Mouse (Mus musculus) olfactory bulb, adult 2 months (tissue): ENCODE results near the gene Cdsn.

ENCODE experiments used
- CTCF ChIP-seq: fragments of 200-500 bp; IDR thresholded peaks from 2 replicates; pipeline ENCODE4 v1.5.1; 2012; ENCODE audit warnings: low read depth, mild to moderate bottlenecking, low read length, moderate library complexity; ENCODE audit not compliant: insufficient read depth
- POLR2A ChIP-seq: fragments of 200-500 bp; IDR thresholded peaks from 2 replicates; pipeline ENCODE4 v1.6.1; 2012; ENCODE audit warnings: mild to moderate bottlenecking, low read depth, low read length, moderate library complexity; ENCODE audit not compliant: insufficient read depth

- TF ChIP-seq CTCF: no peak
- TF ChIP-seq POLR2A: no peak
Observed at GRCm38 (mm10) chr17:35601249-35601648, 49.3 kb downstream of the Cdsn start, which contains the start of gene Sfta2.
